ENCODE assay signal across 8 mouse cellular contexts in the genomic region with DNA sequence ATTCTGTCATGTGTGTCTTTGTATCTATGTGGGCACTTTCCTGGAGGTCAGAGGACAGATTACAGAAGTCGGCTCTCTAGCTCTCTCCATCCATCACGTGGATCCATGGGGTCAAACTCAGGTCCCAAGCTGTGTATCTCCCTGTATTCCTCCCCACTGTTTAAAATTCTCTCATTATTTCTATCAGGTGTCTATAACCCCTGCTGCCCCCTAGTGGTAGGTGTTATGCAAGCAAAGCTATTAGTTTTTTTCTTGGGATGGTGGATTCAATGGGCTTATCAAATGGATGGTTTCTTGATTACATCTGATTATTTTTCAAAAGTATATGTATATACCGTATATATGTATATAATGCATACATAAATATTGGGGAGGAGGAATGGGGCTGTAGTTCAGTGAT. TPM values are rescaled to one million over a fixed set of nuclear protein-coding genes. Genes with fewer than 3 reads are reported as not detected.
DNase-seq lines count a peak whose midpoint lies in the region; ATAC-seq and TF ChIP-seq lines count a peak whose summit lies in the region.

No protein-coding gene starts in this region.

- no peak overlapping the region for H3K4me3 ChIP-seq in liver, postnatal 0 days (ENCODE audit: low read depth, low read length)

- DNase-seq in left cerebral cortex, adult 18-20 months (ENCODE audit: low spot score in 2 of 2), result peak; percentile 45 to 70
- DNase-seq in left cerebral cortex, postnatal 36 days (ENCODE audit: low spot score in 2 of 2), result no peak
- peak; percentile 80 for DNase-seq in NIH3T3 (ENCODE audit: low read depth)
- peak; percentile 72 for DNase-seq in c-Kit-positive CD71-positive TER-119-positive erythroid progenitor cells, embryonic 14.5 days (ENCODE audit: low spot score)
- peak; percentile 74 for DNase-seq in heart, postnatal 4 days
- DNase-seq in liver, postnatal 0 days, result peak; percentile 75
- peak; percentile 55 to 82 for DNase-seq in spleen, postnatal 10 days (ENCODE audit: low spot score in 2 of 2)

- H3K27ac ChIP-seq in liver, postnatal 0 days (ENCODE audit: low read depth), result no peak overlapping the region

- ATAC-seq in liver, postnatal 0 days, result no peak
- no peak for ATAC-seq in inflammation-experienced regulatory T-cells, adult 6 months

- no peak for TF ChIP-seq EP300 in liver, postnatal 0 days (IDR thresholded peaks at IDR 0.05; ENCODE audit: low read depth)

- peaks cover 5% of the 10 kb centered on the region; the same call in 1 of the 2 replicates for H3K36me3 ChIP-seq in liver, postnatal 0 days (replicated peaks; ENCODE audit: insufficient read depth, low read length)

- H3K4me1 ChIP-seq in liver, postnatal 0 days (ENCODE audit: insufficient read depth), result peaks cover 13% of the 10 kb centered on the region

- H3K4me2 ChIP-seq in liver, postnatal 0 days (ENCODE audit: low read depth, low read length), result no peak overlapping the region

- no peaks in the 10 kb centered on the region for H3K9me3 ChIP-seq in liver, postnatal 0 days (ENCODE audit: low read length)

- peak; percentile 86 for TF ChIP-seq CTCF in liver, postnatal 0 days (IDR thresholded peaks at IDR 0.05; ENCODE audit: low read depth)

- WGBS in liver, postnatal 0 days (ENCODE audit: insufficient replicate concordance), result 30% methylated on average over 3 of the region's 3 CpGs

- intact Hi-C loops in left cerebral cortex, postnatal 36 days (cut with DNase I), result loop anchor here (5.0 kb wide), 2 partner anchors 132 to 147 kb away; partner anchors contain the start of genes Mdh2 and Styxl1

- H3K9ac ChIP-seq in liver, postnatal 0 days (replicated peaks), result no peak overlapping the region

- no peaks in the 10 kb centered on the region for H3K27me3 ChIP-seq in liver, postnatal 0 days (ENCODE audit: insufficient read depth, low read length)

RNA-seq across cellular contexts. Expression of gene Rhbdd2, which starts 1.8 kb away (rescaled TPM):
- total RNA-seq in left cerebral cortex, adult 18-20 months (2021), result 10 to 100 TPM; 92.6 to 96.2 TPM
- 10 to 100 TPM; 77.2 to 90.2 TPM for total RNA-seq in left cerebral cortex, postnatal 36 days (2021)
- 10 to 100 TPM; 20.6 to 22.7 TPM for total RNA-seq in heart, postnatal 4 days (2021)
- 22.6 and 28.3 TPM in 2 replicates for polyA plus RNA-seq in liver, postnatal 0 days (2015; fragmentation: Nextera tagmentation; extraction: Ambion mirVana)
- 10 to 100 TPM; 17.8 to 27.3 (median 26.2) TPM for polyA plus RNA-seq in inflammation-experienced regulatory T-cells, adult 6 months (2017; shearing (Covaris generic))

RNA-seq across cellular contexts. Expression of gene Por, which starts 39.2 kb away (rescaled TPM):
- total RNA-seq in left cerebral cortex, adult 18-20 months (2021), result 10 to 100 TPM; 87.6 to 90.4 TPM
- total RNA-seq in left cerebral cortex, postnatal 36 days (2021), result 10 to 100 TPM; 83.7 to 90.9 TPM
- 10 to 100 TPM; 54.0 to 55.5 TPM for total RNA-seq in heart, postnatal 4 days (2021)
- 302 and 303 TPM in 2 replicates for polyA plus RNA-seq in liver, postnatal 0 days (2015; fragmentation: Nextera tagmentation; extraction: Ambion mirVana)
- 10 to 100 TPM; 21.7 to 30.1 (median 25.1) TPM for polyA plus RNA-seq in inflammation-experienced regulatory T-cells, adult 6 months (2017; shearing (Covaris generic))

RNA-seq across cellular contexts. Expression of gene Ccl24, which starts 57.7 kb away (rescaled TPM):
- under 1 TPM in 1 of 2 experiments, not detected in 1; 0.42 TPM for total RNA-seq in left cerebral cortex, adult 18-20 months (2021)
- total RNA-seq in left cerebral cortex, postnatal 36 days (2021), result under 1 TPM in 1 of 2 experiments, not detected in 1; 0.64 TPM
- total RNA-seq in heart, postnatal 4 days (2021), result under 1 TPM; 0.29 to 0.52 TPM
- polyA plus RNA-seq in liver, postnatal 0 days (2015; fragmentation: Nextera tagmentation; extraction: Ambion mirVana), result 25.6 and 28.4 TPM in 2 replicates
- polyA plus RNA-seq in inflammation-experienced regulatory T-cells, adult 6 months (2017; shearing (Covaris generic)), result not detected

Comparison
In these comparisons a context has a peak if more than half of its experiments do, and no peak if none do; other contexts are left out.
1. DNase-seq: peak in left cerebral cortex, adult 18-20 months (2 of 2), NIH3T3 (single experiment), c-Kit-positive CD71-positive TER-119-positive erythroid progenitor cells, embryonic 14.5 days (single experiment), heart, postnatal 4 days (single experiment), liver, postnatal 0 days (single experiment) and spleen, postnatal 10 days (2 of 2); none in left cerebral cortex, postnatal 36 days (0 of 2).